Mouse (Mus musculus) forebrain, postnatal 0 days (tissue): ENCODE measurements around the gene Fgf2. TPM values are rescaled to one million over a fixed set of nuclear protein-coding genes. Genes with fewer than 3 reads are reported as not detected.

Experiments
- ATAC-seq: fragments of 200-750 bp; cut with Nextera tagmentation; 2 replicates; pipeline ENCODE4 v1.8.0; 2017; ENCODE audit warnings: mild to moderate bottlenecking, moderate library complexity
- DNase-seq: peaks from one replicate; pipeline ENCODE4 v3.0.0-alpha.2; 2015
- H3K27ac ChIP-seq: fragments of 300-500 bp; sonication (generic); 2 replicates; pipeline ENCODE4 v1.5.1; 2014; ENCODE audit warnings: low read depth, mild to moderate bottlenecking, antibody characterized with exemption, low read length, moderate library complexity, mixed read lengths
- H3K27me3 ChIP-seq: fragments of 300-500 bp; sonication (generic); 2 replicates; pipeline ENCODE4 v1.6.1; 2014; ENCODE audit warnings: mild to moderate bottlenecking, low read length, mixed read lengths; ENCODE audit not compliant: insufficient read depth
- H3K36me3 ChIP-seq: fragments of 300-500 bp; sonication (generic); 2 replicates; pipeline ENCODE4 v1.6.1; 2014; ENCODE audit warnings: mild to moderate bottlenecking, moderate library complexity; ENCODE audit not compliant: insufficient read depth
- H3K4me1 ChIP-seq: fragments of 300-500 bp; sonication (generic); 2 replicates; pipeline ENCODE4 v1.6.1; 2014; ENCODE audit warnings: antibody characterized with exemption; ENCODE audit not compliant: insufficient read depth
- H3K4me2 ChIP-seq: fragments of 300-500 bp; sonication (generic); 2 replicates; pipeline ENCODE4 v1.6.1; 2014; ENCODE audit warnings: low read depth, mild to moderate bottlenecking, moderate library complexity
- H3K4me3 ChIP-seq: fragments of 300-500 bp; sonication (generic); 2 replicates; pipeline ENCODE4 v1.5.1; 2014; ENCODE audit warnings: low read depth, low read length, mixed read lengths
- H3K9ac ChIP-seq: fragments of 300-500 bp; sonication (generic); 2 replicates; pipeline ENCODE4 v1.6.1; 2014; ENCODE audit warnings: mild to moderate bottlenecking
- H3K9me3 ChIP-seq: fragments of 300-500 bp; sonication (generic); 2 replicates; pipeline ENCODE4 v1.6.1; 2016; ENCODE audit warnings: low read length
- CTCF ChIP-seq: sonication (generic); IDR thresholded peaks from 2 replicates; pipeline ENCODE4 v1.5.1; 2016; ENCODE audit warnings: antibody characterized with exemption, control low read depth, low read depth
- WGBS: fragments of 180-500 bp; shearing (Covaris S2); extraction: QIAGEN DNeasy Blood & Tissue Kit; methylation state at CpG from one replicate; pipeline ENCODE4 v1.1.7; 2014; 5-methylcytosine and 5-hydroxymethylcytosine counted together
- polyA plus RNA-seq: library from polyadenylated mRNA; unstranded; fragments of >200 nt; fragmentation: Nextera tagmentation; extraction: Ambion mirVana; gene quantifications from 2 replicates; pipeline ENCODE4 v1.2.1, GENCODE M21; 2015
- total RNA-seq: library from RNA; depleted of rRNA; stranded (reverse); fragments of >200 nt; gene quantifications from 2 replicates; pipeline ENCODE4 v1.2.3, GENCODE M21; 2014

The Fgf2 gene
- total and polyA plus RNA-seq, 2 experiments from 2014 or later: 0.25 to 1.5 TPM

- Histone ChIP-seq H3K4me3 (no peak overlapping the region), H3K9me3 (no peaks in the 10 kb centered on the region), H3K27ac (no peak overlapping the region), H3K27me3 (no peaks in the 10 kb centered on the region), H3K4me2 (peak overlapping the region; percentile 61), H3K9ac (no peak overlapping the region), H3K4me1 (no peaks in the 10 kb centered on the region), H3K36me3 (no peaks in the 10 kb centered on the region)
- ATAC-seq (no peak), DNase-seq (no peak)
- no peak for TF ChIP-seq CTCF
- WGBS: 25% methylated on average over 1 of the region's 1 CpGs
Measured at GRCm38 (mm10) chr3:37313371-37313770, 34.8 kb upstream of the Fgf2 start.

- no peak overlapping the region for H3K4me3 ChIP-seq
- H3K9me3 ChIP-seq: no peaks in the 10 kb centered on the region
- no peak for DNase-seq
- no peak overlapping the region for H3K4me2 ChIP-seq
- no peak overlapping the region for H3K27ac ChIP-seq
- no peak for ATAC-seq
- H3K36me3 ChIP-seq: peaks cover 5% of the 10 kb centered on the region; the same call in 1 of the 2 replicates
- H3K4me1 ChIP-seq: no peaks in the 10 kb centered on the region
- no peak overlapping the region for H3K9ac ChIP-seq
- H3K27me3 ChIP-seq: no peaks in the 10 kb centered on the region
- WGBS: 97% methylated on average over 1 of the region's 1 CpGs
- TF ChIP-seq CTCF: no peak
Measured at GRCm38 (mm10) chr3:37316233-37316632, 31.9 kb upstream of the Fgf2 start.

GRCm38 (mm10) chr3:37324310-37324709, 23.8 kb upstream of the Fgf2 start:
- H3K9ac ChIP-seq: no peak overlapping the region
- H3K27me3 ChIP-seq: no peaks in the 10 kb centered on the region
- H3K27ac ChIP-seq: no peak overlapping the region
- no peaks in the 10 kb centered on the region for H3K9me3 ChIP-seq
- WGBS: 40% methylated on average over 3 of the region's 3 CpGs
- no peaks in the 10 kb centered on the region for H3K4me1 ChIP-seq
- DNase-seq: peak; percentile 13
- H3K36me3 ChIP-seq: peaks cover 5% of the 10 kb centered on the region; the same call in 1 of the 2 replicates
- ATAC-seq: peak; percentile 32; the same call in 1 of the 2 replicates
- H3K4me3 ChIP-seq: no peak overlapping the region
- peak; percentile 57 for TF ChIP-seq CTCF
- no peak overlapping the region for H3K4me2 ChIP-seq

- H3K4me2 ChIP-seq: no peak overlapping the region
- no peak for TF ChIP-seq CTCF
- DNase-seq: no peak
- peaks cover 5% of the 10 kb centered on the region; the same call in 1 of the 2 replicates for H3K36me3 ChIP-seq
- no peak overlapping the region for H3K4me3 ChIP-seq
- no peaks in the 10 kb centered on the region for H3K27me3 ChIP-seq
- no peaks in the 10 kb centered on the region for H3K4me1 ChIP-seq
- ATAC-seq: no peak
- 87% methylated on average over 5 of the region's 5 CpGs for WGBS
- no peak overlapping the region for H3K9ac ChIP-seq
- H3K9me3 ChIP-seq: no peaks in the 10 kb centered on the region
- no peak overlapping the region for H3K27ac ChIP-seq
Measured at GRCm38 (mm10) chr3:37325317-37326112, 22.6 kb upstream of the Fgf2 start.

- 91% methylated on average over 3 of the region's 3 CpGs for WGBS
Measured at GRCm38 (mm10) chr3:37326627-37327026, 21.5 kb upstream of the Fgf2 start.

GRCm38 (mm10) chr3:37328489-37328888, 19.7 kb upstream of the Fgf2 start:
- no peak for DNase-seq
- no peaks in the 10 kb centered on the region for H3K4me1 ChIP-seq
- H3K27me3 ChIP-seq: no peaks in the 10 kb centered on the region
- no peaks in the 10 kb centered on the region for H3K9me3 ChIP-seq
- no peak for ATAC-seq
- H3K27ac ChIP-seq: no peak overlapping the region
- TF ChIP-seq CTCF: no peak
- WGBS: 84% methylated on average over 2 of the region's 2 CpGs
- H3K4me2 ChIP-seq: no peak overlapping the region
- no peak overlapping the region for H3K9ac ChIP-seq
- H3K4me3 ChIP-seq: no peak overlapping the region
- no peaks in the 10 kb centered on the region for H3K36me3 ChIP-seq

More at GRCm38 (mm10) chr3:37326627-37327026, 21.5 kb upstream of the Fgf2 start:
- Histone ChIP-seq H3K27ac (no peak overlapping the region), H3K9me3 (no peaks in the 10 kb centered on the region), H3K9ac (no peak overlapping the region), H3K4me2 (no peak overlapping the region), H3K4me1 (no peaks in the 10 kb centered on the region), H3K27me3 (no peaks in the 10 kb centered on the region), H3K36me3 (no peaks in the 10 kb centered on the region), H3K4me3 (no peak overlapping the region)
- TF ChIP-seq CTCF: no peak
- ATAC-seq: no peak
- DNase-seq: no peak

GRCm38 (mm10) chr3:37329963-37330362, 18.2 kb upstream of the Fgf2 start:
- Histone ChIP-seq H3K4me1 (no peaks in the 10 kb centered on the region), H3K36me3 (no peaks in the 10 kb centered on the region), H3K27ac (no peak overlapping the region), H3K9me3 (no peaks in the 10 kb centered on the region), H3K27me3 (no peaks in the 10 kb centered on the region), H3K4me3 (no peak overlapping the region), H3K4me2 (no peak overlapping the region), H3K9ac (no peak overlapping the region)
- DNase-seq (no peak), ATAC-seq (no peak)
- WGBS: 96% methylated on average over 1 of the region's 1 CpGs
- no peak for TF ChIP-seq CTCF
